Mouse (Mus musculus) heart, adult 2 months (tissue): ENCODE results near the gene Foxr1. TPM values are rescaled to one million over a fixed set of nuclear protein-coding genes. Genes with fewer than 3 reads are reported as not detected.

Experiments
- DNase-seq, 2 experiments: peaks; one replicate each; pipeline ENCODE4 v3.0.0; 2021
- H3K27ac ChIP-seq: fragments of 200-600 bp; 2 replicates; pipeline ENCODE4 v1.8.1; 2022
- H3K27me3 ChIP-seq: fragments of 200-500 bp; 2 replicates; pipeline ENCODE4 v1.6.1; 2012; ENCODE audit warnings: mild to moderate bottlenecking, low read length, inconsistent platforms, mixed read lengths; ENCODE audit not compliant: control insufficient read depth, insufficient read depth
- H3K36me3 ChIP-seq: fragments of 200-500 bp; 2 replicates; pipeline ENCODE4 v1.6.1; 2012; ENCODE audit warnings: low read length, inconsistent platforms; ENCODE audit not compliant: control insufficient read depth, insufficient read depth
- H3K4me1 ChIP-seq: fragments of 200-500 bp; 2 replicates; pipeline ENCODE4 v1.6.1; 2011; ENCODE audit warnings: low read length; ENCODE audit not compliant: control insufficient read depth, insufficient read depth
- H3K4me3 ChIP-seq: fragments of 200-600 bp; 2 replicates; pipeline ENCODE4 v1.8.1; 2022
- H3K79me2 ChIP-seq: fragments of 200-500 bp; replicated peaks from 2 replicates; pipeline ENCODE4 v1.6.1; 2012; ENCODE audit warnings: mild to moderate bottlenecking, inconsistent platforms, low read length, moderate library complexity, mixed read lengths; ENCODE audit not compliant: control insufficient read depth, insufficient read depth
- H3K9ac ChIP-seq: fragments of 200-500 bp; 2 replicates; pipeline ENCODE4 v1.6.1; 2012; ENCODE audit warnings: low read depth, mild to moderate bottlenecking, control low read depth, inconsistent platforms, low read length, mixed read lengths
- CTCF ChIP-seq: fragments of 200-600 bp; IDR thresholded peaks from 2 replicates; pipeline ENCODE4 v1.8.1; 2022; ENCODE audit warnings: antibody characterized with exemption, mild to moderate bottlenecking, moderate library complexity
- EP300 ChIP-seq: fragments of 200-500 bp; IDR thresholded peaks from 2 replicates; pipeline ENCODE4 v1.6.1; 2011; ENCODE audit warnings: low read depth, low read length, control low read depth; ENCODE audit not compliant: insufficient read depth
- POLR2A ChIP-seq: fragments of 200-500 bp; IDR thresholded peaks from 2 replicates; pipeline ENCODE4 v1.6.1; 2011; ENCODE audit warnings: mild to moderate bottlenecking, low read depth, low read length, control low read depth; ENCODE audit not compliant: insufficient read depth
- WGBS: fragments of 180-500 bp; shearing (Covaris S2); methylation state at CpG from one replicate; pipeline ENCODE4 v1.1.7; 2018; 5-methylcytosine and 5-hydroxymethylcytosine counted together
- intact Hi-C: fragments of 180-260 bp; cut with DNase I; formaldehyde crosslinking; loops from one replicate; pipeline ENCODE4 v1.15.1; 2025
- polyA plus RNA-seq: library from polyadenylated mRNA; depleted of rRNA; stranded (reverse); fragments of >200 nt; gene quantifications from 2 replicates; pipeline ENCODE4 v1.2.3, GENCODE M21; 2012
- total RNA-seq, 2 experiments: library from RNA; stranded (reverse); gene quantifications; 2 replicates each; pipeline ENCODE4 v1.2.3; 2021

The Foxr1 gene
- total and polyA plus RNA-seq, 3 experiments, result not detected

DNA sequence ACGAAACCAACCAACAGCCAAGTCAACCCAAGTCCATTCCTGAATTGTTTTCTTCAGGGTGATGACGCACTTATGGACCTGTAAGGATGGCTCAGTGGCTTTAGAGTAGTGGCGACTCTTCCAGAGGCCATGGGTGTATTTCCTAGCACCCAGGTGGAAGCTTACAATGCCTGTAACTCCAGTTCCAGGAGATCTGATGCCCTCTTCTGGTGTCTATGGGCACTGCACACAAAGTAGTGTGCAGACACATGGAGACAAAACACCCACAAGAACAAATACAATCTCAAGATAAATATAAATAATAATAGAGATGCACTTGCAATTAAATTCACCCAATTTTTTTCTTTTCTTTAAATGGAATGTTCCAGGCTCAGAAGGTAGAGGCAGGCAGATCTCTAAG lies 35.0 kb upstream of the Foxr1 start:
- H3K4me1 ChIP-seq, result peaks cover 5% of the 10 kb centered on the region
- H3K27ac ChIP-seq, result no peak overlapping the region
- 95% methylated on average over 3 of the region's 3 CpGs for WGBS
- H3K27me3 ChIP-seq, result no peaks in the 10 kb centered on the region
- H3K36me3 ChIP-seq, result no peaks in the 10 kb centered on the region
- intact Hi-C loops, result loop anchor here (5.0 kb wide), 1 partner anchor 36 kb away; no protein-coding TSS in a partner anchor
- H3K4me3 ChIP-seq, result no peak overlapping the region
- no peak for DNase-seq
- TF ChIP-seq EP300 (no peak), CTCF (peak; percentile 49)
- H3K9ac ChIP-seq, result no peak overlapping the region
- H3K79me2 ChIP-seq, result no peaks in the 10 kb centered on the region

DNA sequence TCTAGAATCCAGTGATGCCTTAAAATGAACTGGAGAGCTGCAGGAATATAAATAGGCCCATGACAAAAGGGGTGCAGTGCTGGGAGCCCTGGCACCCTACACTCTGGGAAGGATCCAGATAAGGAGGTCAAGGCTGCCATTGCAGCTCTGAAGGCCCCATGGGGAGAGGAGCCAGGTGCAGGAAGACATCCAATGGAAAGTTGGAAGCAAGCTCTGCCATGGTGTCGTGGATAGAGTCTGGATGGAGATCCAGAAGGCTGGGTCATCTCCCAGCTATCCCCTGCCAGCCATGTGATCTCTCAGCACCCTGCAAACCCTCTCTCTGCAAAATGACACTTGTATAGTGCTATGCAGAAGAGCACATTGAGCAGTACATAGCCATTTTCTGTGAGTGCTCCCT lies 33.4 kb upstream of the Foxr1 start:
- Histone ChIP-seq H3K4me1 (peaks cover 4% of the 10 kb centered on the region), H3K9ac (no peak overlapping the region), H3K27ac (peak overlapping the region; percentile 66), H3K36me3 (no peaks in the 10 kb centered on the region), H3K4me3 (no peak overlapping the region), H3K79me2 (no peaks in the 10 kb centered on the region), H3K27me3 (no peaks in the 10 kb centered on the region)
- WGBS, result 10% methylated on average over 1 of the region's 1 CpGs
- peak; percentile 65 to 82 for DNase-seq
- TF ChIP-seq EP300 (peak; percentile 93), CTCF (no peak)
- intact Hi-C loops, result no loop called here

DNA sequence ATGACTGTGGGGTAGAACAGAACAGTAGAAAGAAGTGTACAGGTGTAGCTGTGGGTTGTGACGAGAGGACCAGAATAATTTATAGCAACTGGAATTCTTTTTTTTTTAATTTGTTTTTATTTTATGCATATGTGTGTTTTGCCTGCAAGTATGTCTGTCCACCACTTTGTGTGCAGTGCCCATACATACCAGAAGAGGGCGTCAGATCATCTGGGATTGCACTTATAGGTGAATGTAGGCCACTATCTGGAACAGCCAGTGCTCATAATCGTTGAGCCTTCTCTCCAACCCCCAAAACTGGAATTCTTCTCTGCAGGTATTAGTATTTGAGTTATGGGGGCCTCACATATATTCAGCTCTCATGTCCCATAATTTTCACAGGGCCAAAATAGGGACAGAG lies 32.2 kb upstream of the Foxr1 start:
- DNase-seq, result no peak
- WGBS, result 66% methylated on average over 3 of the region's 3 CpGs
- no peak overlapping the region; the same call in 1 of the 2 replicates for H3K27ac ChIP-seq

DNA sequence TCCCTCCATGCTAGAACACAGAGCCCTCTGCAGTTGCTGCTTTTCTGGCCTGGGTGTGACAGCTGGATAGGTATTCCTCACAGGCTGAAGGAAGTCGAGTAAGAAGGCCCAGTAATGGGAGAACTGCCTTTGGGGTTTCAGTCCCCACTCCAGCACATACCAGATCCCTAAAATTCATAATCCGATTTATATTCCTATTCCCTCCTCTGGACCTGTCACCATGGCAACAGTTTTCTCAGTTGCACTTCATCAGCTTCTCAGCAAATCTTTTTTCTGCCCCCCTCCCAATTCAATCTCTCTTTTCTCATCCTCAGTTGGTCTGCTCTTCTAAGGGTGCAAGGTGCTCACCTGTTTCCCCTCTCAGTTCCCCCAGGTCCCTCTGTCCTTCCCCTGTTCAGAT lies 27.9 kb upstream of the Foxr1 start:
- no peak overlapping the region for H3K4me3 ChIP-seq
- no peak for TF ChIP-seq EP300
- no peak for DNase-seq
- intact Hi-C loops, result no loop called here
- no peaks in the 10 kb centered on the region for H3K36me3 ChIP-seq
- H3K27me3 ChIP-seq, result no peaks in the 10 kb centered on the region
- 58% methylated on average over 2 of the region's 2 CpGs for WGBS
- H3K9ac ChIP-seq, result no peak overlapping the region
- no peaks in the 10 kb centered on the region for H3K79me2 ChIP-seq
- no peaks in the 10 kb centered on the region for H3K4me1 ChIP-seq
- no peak overlapping the region for H3K27ac ChIP-seq

More for the DNA sequence above, 32.2 kb upstream of the Foxr1 start:
- Histone ChIP-seq H3K4me1 (peaks cover 4% of the 10 kb centered on the region), H3K4me3 (no peak overlapping the region), H3K79me2 (no peaks in the 10 kb centered on the region), H3K27me3 (no peaks in the 10 kb centered on the region), H3K9ac (no peak overlapping the region), H3K36me3 (no peaks in the 10 kb centered on the region)
- intact Hi-C loops, result no loop called here
- TF ChIP-seq POLR2A (no peak), CTCF (peak; percentile 41)

DNA sequence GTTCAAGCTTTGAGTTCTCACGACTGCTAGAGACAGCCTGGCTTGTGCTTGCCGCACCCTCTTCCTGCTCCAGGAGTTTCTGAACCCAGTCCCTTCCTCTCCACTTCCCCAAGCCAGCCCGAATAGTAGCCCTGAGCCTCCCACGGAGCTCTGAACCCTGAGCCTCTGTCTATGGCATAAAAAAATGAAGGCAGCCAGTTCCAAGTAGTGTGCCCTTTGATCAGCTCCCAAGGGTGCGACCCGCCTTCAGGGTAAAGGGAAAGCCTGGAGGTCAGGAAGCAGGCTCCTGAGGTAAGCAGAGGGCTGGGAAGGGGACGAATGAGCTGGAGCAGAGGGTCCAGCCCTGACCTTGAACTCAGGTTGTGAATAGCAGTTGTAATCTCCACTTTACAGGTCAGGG lies 27.3 kb upstream of the Foxr1 start:
- no peaks in the 10 kb centered on the region for H3K36me3 ChIP-seq
- no peaks in the 10 kb centered on the region for H3K79me2 ChIP-seq
- no peaks in the 10 kb centered on the region for H3K4me1 ChIP-seq
- H3K9ac ChIP-seq, result no peak overlapping the region
- TF ChIP-seq POLR2A (no peak), CTCF (no peak), EP300 (no peak)
- no peaks in the 10 kb centered on the region for H3K27me3 ChIP-seq
- intact Hi-C loops, result no loop called here
- DNase-seq, result no peak
- 41% methylated on average over 7 of the region's 7 CpGs for WGBS
- H3K4me3 ChIP-seq, result no peak overlapping the region
- no peak overlapping the region for H3K27ac ChIP-seq

DNA sequence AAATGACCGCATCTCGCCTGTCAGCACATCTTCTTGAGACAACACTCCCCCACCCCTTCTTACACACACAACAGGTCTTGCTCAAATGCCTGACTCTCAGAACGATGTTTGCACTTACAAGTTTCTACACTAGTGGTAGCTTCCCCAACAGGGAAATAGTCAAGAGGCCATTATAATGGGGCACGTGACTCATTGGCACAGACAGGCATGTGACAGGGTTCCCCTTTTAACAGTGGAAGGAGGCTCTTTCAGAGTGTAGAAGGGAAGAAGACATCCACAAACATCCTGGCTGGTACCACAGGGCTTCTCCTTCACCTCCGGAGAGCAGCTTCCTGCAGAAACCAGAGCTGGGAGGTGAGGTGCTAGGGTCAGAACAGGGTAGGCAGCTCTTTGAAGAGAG lies 21.0 kb upstream of the Foxr1 start:
- Histone ChIP-seq H3K4me3 (no peak overlapping the region), H3K27ac (no peak overlapping the region), H3K36me3 (no peaks in the 10 kb centered on the region), H3K27me3 (no peaks in the 10 kb centered on the region), H3K4me1 (no peaks in the 10 kb centered on the region), H3K79me2 (no peaks in the 10 kb centered on the region), H3K9ac (no peak overlapping the region)
- WGBS, result 71% methylated on average over 5 of the region's 5 CpGs
- intact Hi-C loops, result no loop called here
- TF ChIP-seq EP300 (no peak), POLR2A (no peak), CTCF (no peak)
- DNase-seq, result peak in 1 of 2 experiments; percentile 33

DNA sequence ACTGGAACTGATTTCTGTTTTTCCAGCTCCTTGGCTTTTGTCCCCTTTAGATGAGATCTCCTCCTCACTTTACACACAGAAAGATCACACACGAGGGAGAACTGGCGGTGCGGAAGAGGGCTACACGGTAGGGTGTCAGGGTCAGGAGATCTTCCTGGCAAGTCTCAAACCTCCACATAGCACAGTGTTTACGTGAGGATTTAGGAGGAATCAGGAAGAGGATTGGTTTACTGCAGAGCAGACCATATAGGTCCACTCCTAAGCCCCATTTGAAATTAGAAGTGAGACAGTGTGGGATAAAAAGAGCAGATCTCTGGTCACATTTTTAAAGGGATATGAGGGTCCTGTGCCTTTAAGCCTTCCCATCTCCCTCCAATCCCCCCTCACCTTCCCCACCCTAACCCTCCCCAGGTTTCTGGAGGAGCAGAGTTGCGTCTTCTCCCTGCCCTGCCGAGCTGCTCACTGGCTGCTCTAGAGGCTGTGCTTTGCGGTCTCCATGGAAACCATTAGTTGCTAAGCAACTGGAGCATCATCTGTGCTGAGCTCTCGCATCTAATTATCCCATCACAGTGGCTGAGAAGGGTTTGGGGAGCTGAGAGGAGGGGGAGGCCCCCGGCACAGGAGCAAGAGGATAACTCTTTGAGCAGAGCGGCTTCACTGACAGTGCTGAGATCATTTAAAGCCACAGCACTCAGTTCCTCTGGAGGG lies 16.3 kb upstream of the Foxr1 start:
- intact Hi-C loops, result no loop called here
- no peaks in the 10 kb centered on the region for H3K4me1 ChIP-seq
- H3K9ac ChIP-seq, result no peak overlapping the region
- no peak for DNase-seq
- H3K79me2 ChIP-seq, result no peaks in the 10 kb centered on the region
- no peaks in the 10 kb centered on the region for H3K27me3 ChIP-seq
- no peak overlapping the region for H3K4me3 ChIP-seq
- no peak for TF ChIP-seq CTCF
- TF ChIP-seq EP300, result no peak
- no peak for TF ChIP-seq POLR2A
- no peaks in the 10 kb centered on the region for H3K36me3 ChIP-seq
- no peak overlapping the region for H3K27ac ChIP-seq
- WGBS, result 25% methylated on average over 11 of the region's 11 CpGs
